Mouse (Mus musculus) thymus, adult 18-20 months (tissue): ENCODE data around the gene Lrguk.

Experiments used
- DNase-seq, 2 experiments: peaks; one replicate each; pipeline ENCODE4 v3.0.0; 2022; ENCODE audit warnings: mixed read lengths in 2 of 2

Gene Lrguk

GRCm38 (mm10) chr6:34176864-34177247, 147.6 kb downstream of the Lrguk start, which contains the start of gene Slc35b4:
Gene Slc35b4 (minus strand): TSS chr6:34177111.
- DNase-seq, result peak; percentile 92 to 97

GRCm38 (mm10) chr6:34179007-34179406, 149.8 kb downstream of the Lrguk start:
- no peak for DNase-seq

GRCm38 (mm10) chr6:34179911-34180310, 150.7 kb downstream of the Lrguk start:
- DNase-seq, result no peak

- peak in 1 of 2 experiments; percentile 60 for DNase-seq
These were observed 152.7 kb downstream of the Lrguk start for GRCm38 (mm10) chr6:34181961-34182360.

- DNase-seq, result no peak
These were observed 154.1 kb downstream of the Lrguk start for GRCm38 (mm10) chr6:34183326-34183725.
